Mouse (Mus musculus) liver, embryonic 14.5 days (tissue): ENCODE results near the gene Gas2l2.

Source experiments
- CTCF ChIP-seq: IDR thresholded peaks from 2 replicates; pipeline ENCODE4 v1.5.1; 2016; ENCODE audit warnings: antibody characterized with exemption, low read depth, control low read depth
- EP300 ChIP-seq: IDR thresholded peaks from 2 replicates; pipeline ENCODE4 v1.6.1; 2016; ENCODE audit warnings: antibody characterized with exemption, low read depth

DNA sequence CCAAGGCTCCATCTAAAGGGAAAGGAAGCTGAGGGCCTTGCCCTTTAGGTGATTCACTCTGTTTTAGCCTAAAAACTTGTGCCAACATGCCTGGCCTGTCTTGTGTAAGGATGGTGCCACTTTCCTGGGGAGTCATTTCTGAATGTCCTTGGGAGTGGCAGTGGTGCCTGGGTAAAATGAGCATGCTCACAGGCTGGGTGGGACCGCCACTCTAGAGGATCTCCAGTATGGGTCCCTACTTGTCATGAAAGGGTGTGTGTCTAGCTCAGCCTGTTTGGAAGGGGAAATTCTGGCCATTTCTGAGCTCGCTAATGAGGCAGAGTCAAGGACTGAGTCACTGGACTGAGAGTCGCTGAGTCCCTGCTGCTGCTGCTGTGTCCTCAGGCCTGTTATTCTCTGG is 26.4 kb upstream of the Gas2l2 start:
- TF ChIP-seq CTCF (no peak), EP300 (no peak)
